Comparison of ENCODE assay signal across 19 mouse cellular contexts in the genomic region with DNA sequence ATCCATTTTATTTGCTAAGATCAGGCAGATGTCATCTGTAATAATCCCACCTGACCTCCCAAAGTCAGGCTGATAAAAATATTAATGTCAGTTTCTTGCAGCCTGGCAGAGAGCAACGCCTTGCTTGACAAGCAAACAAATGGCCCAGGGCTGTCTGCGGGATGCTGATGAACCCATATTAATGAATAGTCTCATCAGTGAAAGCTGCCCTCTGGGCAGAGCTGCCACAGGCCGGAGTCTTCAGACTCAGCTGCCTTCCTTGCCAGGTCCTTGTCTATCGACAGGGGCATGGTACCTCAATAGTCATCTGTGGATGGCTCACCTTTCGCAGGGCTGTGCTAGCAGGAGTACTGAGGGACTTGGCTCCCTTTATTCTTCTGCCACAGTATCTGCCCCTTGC.
DNase-seq lines count a peak whose midpoint lies in the region; ATAC-seq lines count a peak whose summit lies in the region.
"Had no signal": no experiment of that assay in that cellular context is flagged by ENCODE, and none has a peak within 500 bp of the region (broad histone marks: within the 10 kb centered on the region; RNA-seq: fewer than 3 reads in every experiment).

No protein-coding gene starts in this region.

- H3K4me1 ChIP-seq in midbrain, embryonic 14.5 days (ENCODE audit: control insufficient read depth, insufficient read depth, low read length): no peaks in the 10 kb centered on the region
- no peaks in the 10 kb centered on the region for H3K4me1 ChIP-seq in midbrain, embryonic 15.5 days
- H3K4me1 ChIP-seq: embryonic facial prominence, embryonic 13.5 days; embryonic facial prominence, embryonic 15.5 days; forebrain, embryonic 10.5 days; forebrain, embryonic 12.5 days had no signal

- no peaks in the 10 kb centered on the region for H3K27me3 ChIP-seq in midbrain, embryonic 14.5 days (ENCODE audit: control insufficient read depth, insufficient read depth, low read length)
- no peaks in the 10 kb centered on the region for H3K27me3 ChIP-seq in midbrain, embryonic 15.5 days (replicated peaks)
- H3K27me3 ChIP-seq: embryonic facial prominence, embryonic 13.5 days; embryonic facial prominence, embryonic 15.5 days; forebrain, embryonic 12.5 days had no signal

- H3K27ac ChIP-seq in midbrain, embryonic 14.5 days (replicated peaks; ENCODE audit: low read depth, low read length): no peak overlapping the region
- no peak overlapping the region for H3K27ac ChIP-seq in midbrain, embryonic 15.5 days
- H3K27ac ChIP-seq: embryonic facial prominence, embryonic 13.5 days; embryonic facial prominence, embryonic 15.5 days; forebrain, embryonic 10.5 days; forebrain, embryonic 12.5 days had no signal

- no peaks in the 10 kb centered on the region for H3K36me3 ChIP-seq in midbrain, embryonic 14.5 days (ENCODE audit: control insufficient read depth, insufficient read depth, low read length)
- no peaks in the 10 kb centered on the region for H3K36me3 ChIP-seq in midbrain, embryonic 15.5 days (replicated peaks)
- H3K36me3 ChIP-seq: embryonic facial prominence, embryonic 13.5 days; embryonic facial prominence, embryonic 15.5 days; forebrain, embryonic 10.5 days; forebrain, embryonic 12.5 days had no signal

- 67% methylated on average over 5 of the region's 5 CpGs for WGBS in midbrain, embryonic 14.5 days
- 66% methylated on average over 5 of the region's 5 CpGs for WGBS in midbrain, embryonic 15.5 days

- H3K9me3 ChIP-seq in midbrain, embryonic 14.5 days (ENCODE audit: control insufficient read depth, low read length): no peaks in the 10 kb centered on the region
- H3K9me3 ChIP-seq in midbrain, embryonic 15.5 days: no peaks in the 10 kb centered on the region
- H3K9me3 ChIP-seq: embryonic facial prominence, embryonic 13.5 days; embryonic facial prominence, embryonic 15.5 days; forebrain, embryonic 12.5 days had no signal

- ATAC-seq in midbrain, embryonic 14.5 days (ENCODE audit: low FRiP score, low TSS enrichment): no peak
- no peak; the same call in 1 of the 2 replicates for ATAC-seq in midbrain, embryonic 15.5 days (replicated peaks)
- ATAC-seq: forebrain, embryonic 14.5 days; forebrain, embryonic 16.5 days had no signal

- no peak overlapping the region for H3K9ac ChIP-seq in midbrain, embryonic 14.5 days (replicated peaks; ENCODE audit: low read length)
- H3K9ac ChIP-seq in midbrain, embryonic 15.5 days: no peak overlapping the region
- H3K9ac ChIP-seq: embryonic facial prominence, embryonic 13.5 days; embryonic facial prominence, embryonic 15.5 days; forebrain, embryonic 12.5 days had no signal

- intact Hi-C loops in heart, postnatal 14 days (cut with DNase I): no loop called here

- no peak overlapping the region for H3K4me3 ChIP-seq in midbrain, embryonic 14.5 days (replicated peaks; ENCODE audit: low read depth, low read length)
- H3K4me3 ChIP-seq in midbrain, embryonic 15.5 days: no peak overlapping the region
- H3K4me3 ChIP-seq: embryonic facial prominence, embryonic 13.5 days; embryonic facial prominence, embryonic 15.5 days; erythroblast, embryonic 14.5 days; forebrain, embryonic 10.5 days; forebrain, embryonic 12.5 days had no signal

- peak; percentile 73 for DNase-seq in heart, adult 11 months
- DNase-seq in heart, postnatal 14 days: no peak
- peak; percentile 6 for DNase-seq in midbrain, embryonic 14.5 days
- DNase-seq: adrenal gland, adult 2 months; adrenal gland, postnatal 10 days; adrenal gland, postnatal 25 days; cerebellum, adult 11 months; cerebellum, adult 18-20 months; cerebellum, adult 9-10 months; cerebellum, postnatal 36 days; embryo, embryonic 11 days had no signal

- no peak overlapping the region for H3K4me2 ChIP-seq in midbrain, embryonic 14.5 days (ENCODE audit: low read length)
- H3K4me2 ChIP-seq in midbrain, embryonic 15.5 days: no peak overlapping the region
- H3K4me2 ChIP-seq: embryonic facial prominence, embryonic 13.5 days; embryonic facial prominence, embryonic 15.5 days; forebrain, embryonic 12.5 days had no signal

Comparison
In these comparisons a context has a peak if more than half of its experiments do, and no peak if none do; other contexts are left out.
1. DNase-seq: peak in heart, adult 11 months (single experiment) and midbrain, embryonic 14.5 days (single experiment); none in heart, postnatal 14 days (0 of 2).